Mouse (Mus musculus): ENCODE measurements around the gene Bloc1s5. TPM values are rescaled to one million over a fixed set of nuclear protein-coding genes. Genes with fewer than 3 reads are reported as not detected.
"Not testable (repeated sequence)": the region's sequence is repeated elsewhere in the genome, so short reads cannot be mapped to it uniquely, and the experiment has no call there.

Bloc1s5 gene
- total RNA-seq (2014; rRNA removed), result 12.6 and 13.0 TPM in 2 replicates
- polyA plus RNA-seq (2012; rRNA removed), result 7.2 and 7.8 TPM in 2 replicates

DNA sequence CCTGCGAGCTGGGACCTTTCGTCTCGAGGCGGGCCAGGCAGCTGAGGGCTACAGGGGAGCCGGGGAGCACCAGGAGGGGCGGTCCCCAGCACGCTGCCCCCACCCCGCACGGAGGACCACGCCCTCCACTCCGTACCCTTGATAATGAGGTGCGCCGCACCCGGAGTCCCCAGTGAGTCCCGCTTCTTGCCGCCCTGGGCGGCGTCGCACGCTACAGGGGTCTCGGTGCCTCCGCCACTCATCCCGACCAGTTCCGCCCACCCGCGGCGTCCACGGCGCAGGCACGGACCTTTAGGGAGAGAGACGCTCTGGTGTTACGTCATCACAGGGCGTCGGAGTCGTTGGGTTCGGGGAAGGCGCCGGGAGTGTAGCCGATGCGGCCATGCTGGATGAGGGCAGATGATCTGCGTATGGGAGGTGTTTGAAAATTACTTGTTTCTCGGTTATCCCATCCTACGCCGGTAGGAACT lies at the start of gene Bloc1s5:
Gene Bloc1s5, minus strand, starts transcription at position 310 of the 470 bp plus-strand sequence.
- peak; percentile 83 for DNase-seq (ENCODE audit: extremely low read depth, low read depth, low spot score)
- H3K27ac ChIP-seq (replicated peaks; ENCODE audit: insufficient read depth, low read depth, low read length), result peak within 1 kb of the TSS; percentile 41
- TF ChIP-seq CTCF (IDR thresholded peaks at IDR 0.05; ENCODE audit: low read depth, low read length) (no peak), POLR2A (IDR thresholded peaks at IDR 0.05; ENCODE audit: extremely low read depth, insufficient read depth, low read length) (0 out of 2 replicates have a peak, but pooled peaks have one; percentile 25)
- H3K36me3 ChIP-seq (ENCODE audit: control insufficient read depth, insufficient read depth, low read length), result peaks cover 3% of the 10 kb centered on the region; the same call in 1 of the 2 replicates
- no peaks in the 10 kb centered on the region for H3K27me3 ChIP-seq (ENCODE audit: control insufficient read depth, insufficient read depth, low read length)
- H3K4me3 ChIP-seq (ENCODE audit: insufficient read depth, low read depth, low read length), result peak within 1 kb of the TSS; percentile 81
- peak within 1 kb of the TSS; percentile 65 for H3K9ac ChIP-seq (ENCODE audit: low read depth, low read length)
- H3K4me1 ChIP-seq (ENCODE audit: control insufficient read depth, insufficient read depth, low read length), result peaks cover 11% of the 10 kb centered on the region; the same call in 1 of the 2 replicates
- H3K79me2 ChIP-seq (ENCODE audit: control insufficient read depth, insufficient read depth, low read length), result peaks cover 2% of the 10 kb centered on the region; the same call in 1 of the 2 replicates
- under 1% methylated on average over 42 of the region's 44 CpGs for WGBS

DNA sequence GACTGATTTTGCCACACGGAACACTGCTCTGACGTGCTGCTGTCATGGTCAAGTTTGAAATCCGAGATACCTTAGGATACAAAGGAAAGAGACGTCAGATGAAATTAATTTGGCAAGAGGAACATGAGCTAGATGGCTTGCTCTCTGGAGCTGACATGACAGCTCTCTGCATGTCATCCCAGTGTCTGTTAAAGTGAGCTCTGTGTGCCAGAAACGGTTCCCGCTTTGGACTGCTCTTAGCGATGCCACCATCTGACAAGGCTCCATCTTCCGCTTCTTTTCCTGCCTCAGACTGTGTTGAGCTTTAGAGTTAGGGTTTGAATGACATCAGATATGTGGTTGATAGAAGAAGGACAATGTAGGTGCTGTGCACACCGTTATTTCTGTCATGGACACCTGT lies 37.4 kb upstream of the Bloc1s5 start:
- TF ChIP-seq POLR2A (IDR thresholded peaks at IDR 0.05; ENCODE audit: extremely low read depth, insufficient read depth, low read length), result no peak
- no peak for TF ChIP-seq CTCF (IDR thresholded peaks at IDR 0.05; ENCODE audit: low read depth, low read length)
- no peak overlapping the region for H3K4me3 ChIP-seq (ENCODE audit: insufficient read depth, low read depth, low read length)
- no peak for DNase-seq (ENCODE audit: extremely low read depth, low read depth, low spot score)
- H3K27ac ChIP-seq (replicated peaks; ENCODE audit: insufficient read depth, low read depth, low read length), result no peak overlapping the region
- WGBS, result 85% methylated on average over 9 of the region's 9 CpGs
- no peaks in the 10 kb centered on the region for H3K27me3 ChIP-seq (ENCODE audit: control insufficient read depth, insufficient read depth, low read length)
- H3K9ac ChIP-seq (ENCODE audit: low read depth, low read length), result no peak overlapping the region
- no peaks in the 10 kb centered on the region for H3K36me3 ChIP-seq (ENCODE audit: control insufficient read depth, insufficient read depth, low read length)
- no peaks in the 10 kb centered on the region for H3K79me2 ChIP-seq (ENCODE audit: control insufficient read depth, insufficient read depth, low read length)
- no peaks in the 10 kb centered on the region for H3K4me1 ChIP-seq (ENCODE audit: control insufficient read depth, insufficient read depth, low read length)

DNA sequence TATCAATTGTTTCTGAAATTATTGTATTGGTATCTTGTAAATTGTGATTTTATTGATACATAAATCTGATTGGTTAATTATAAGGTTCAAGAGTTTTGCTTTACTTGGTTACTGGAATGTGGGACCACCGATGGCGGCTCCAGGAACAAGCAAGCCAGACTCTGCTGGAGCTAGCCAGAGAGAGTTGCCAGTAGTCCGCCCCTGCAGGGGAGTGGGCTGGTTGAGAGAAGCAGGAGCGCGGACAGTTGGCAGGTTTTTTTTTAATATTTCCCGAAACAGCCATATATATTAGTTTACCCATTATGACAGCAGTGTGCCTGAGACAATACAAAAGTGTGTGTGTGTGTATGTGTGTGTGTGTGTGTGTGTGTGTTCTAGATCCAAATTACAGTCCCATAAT lies 36.5 kb upstream of the Bloc1s5 start:
- not testable (repeated sequence) for H3K4me3 ChIP-seq (ENCODE audit: insufficient read depth, low read depth, low read length); H3K9ac ChIP-seq (ENCODE audit: low read depth, low read length); H3K27ac ChIP-seq (replicated peaks; ENCODE audit: insufficient read depth, low read depth, low read length); H3K27me3 ChIP-seq (ENCODE audit: control insufficient read depth, insufficient read depth, low read length); H3K4me1 ChIP-seq (ENCODE audit: control insufficient read depth, insufficient read depth, low read length); H3K36me3 ChIP-seq (ENCODE audit: control insufficient read depth, insufficient read depth, low read length); H3K79me2 ChIP-seq (ENCODE audit: control insufficient read depth, insufficient read depth, low read length); DNase-seq (ENCODE audit: extremely low read depth, low read depth, low spot score)
- 93% methylated on average over 6 of the region's 6 CpGs for WGBS

DNA sequence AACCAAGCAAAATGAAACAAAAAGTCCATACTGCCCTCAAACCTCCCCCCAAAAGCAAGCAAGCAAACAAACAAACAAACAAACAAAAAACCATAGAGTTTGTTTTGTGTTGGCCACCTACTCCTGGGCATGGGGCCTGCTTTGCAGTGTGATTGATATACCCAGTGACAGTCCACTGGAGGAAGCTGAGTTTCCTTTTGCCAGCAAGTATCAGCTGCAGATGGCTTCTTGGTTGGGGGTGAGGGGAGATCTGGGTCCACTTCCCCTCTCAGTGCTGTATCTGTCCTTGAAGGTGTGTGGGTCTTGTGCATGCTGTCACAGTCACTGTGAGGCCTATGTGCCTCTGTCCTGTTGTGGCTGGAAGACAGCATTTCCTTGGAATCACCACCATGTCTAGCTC lies 35.1 kb upstream of the Bloc1s5 start:
- H3K4me1 ChIP-seq (ENCODE audit: control insufficient read depth, insufficient read depth, low read length), result no peaks in the 10 kb centered on the region
- no peak for TF ChIP-seq CTCF (IDR thresholded peaks at IDR 0.05; ENCODE audit: low read depth, low read length)
- no peak for TF ChIP-seq POLR2A (IDR thresholded peaks at IDR 0.05; ENCODE audit: extremely low read depth, insufficient read depth, low read length)
- H3K79me2 ChIP-seq (ENCODE audit: control insufficient read depth, insufficient read depth, low read length), result no peaks in the 10 kb centered on the region
- no peak overlapping the region for H3K4me3 ChIP-seq (ENCODE audit: insufficient read depth, low read depth, low read length)
- no peak for DNase-seq (ENCODE audit: extremely low read depth, low read depth, low spot score)
- no peaks in the 10 kb centered on the region for H3K27me3 ChIP-seq (ENCODE audit: control insufficient read depth, insufficient read depth, low read length)
- no peak overlapping the region for H3K27ac ChIP-seq (replicated peaks; ENCODE audit: insufficient read depth, low read depth, low read length)
- H3K36me3 ChIP-seq (ENCODE audit: control insufficient read depth, insufficient read depth, low read length), result no peaks in the 10 kb centered on the region
- no peak overlapping the region for H3K9ac ChIP-seq (ENCODE audit: low read depth, low read length)

DNA sequence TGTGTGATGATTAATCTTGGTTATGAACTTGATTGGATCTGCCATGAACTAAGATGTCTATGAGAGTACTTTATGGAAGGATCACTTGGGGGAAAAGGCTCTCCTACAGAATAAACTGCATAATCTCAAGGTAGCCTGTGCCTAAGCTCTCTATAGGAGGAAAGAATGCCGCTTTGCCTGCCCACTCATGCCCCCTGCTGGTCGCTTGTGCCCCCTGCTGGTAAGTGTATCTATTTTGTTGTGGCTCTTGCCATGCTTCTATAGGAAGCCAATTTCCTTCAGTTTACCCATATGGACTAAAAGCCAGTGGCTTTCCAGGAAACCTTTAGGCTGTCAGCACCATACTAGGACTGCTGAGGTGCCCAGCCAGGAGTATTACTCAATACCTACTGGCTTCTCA lies 33.6 kb upstream of the Bloc1s5 start:
- DNase-seq (ENCODE audit: extremely low read depth, low read depth, low spot score), result peak; percentile 17
- no peak overlapping the region for H3K9ac ChIP-seq (ENCODE audit: low read depth, low read length)
- no peak for TF ChIP-seq POLR2A (IDR thresholded peaks at IDR 0.05; ENCODE audit: extremely low read depth, insufficient read depth, low read length)
- peak; percentile 87 for TF ChIP-seq CTCF (IDR thresholded peaks at IDR 0.05; ENCODE audit: low read depth, low read length)
- 28% methylated on average over 2 of the region's 2 CpGs for WGBS
- no peaks in the 10 kb centered on the region for H3K27me3 ChIP-seq (ENCODE audit: control insufficient read depth, insufficient read depth, low read length)
- H3K79me2 ChIP-seq (ENCODE audit: control insufficient read depth, insufficient read depth, low read length), result no peaks in the 10 kb centered on the region
- no peaks in the 10 kb centered on the region for H3K4me1 ChIP-seq (ENCODE audit: control insufficient read depth, insufficient read depth, low read length)
- H3K4me3 ChIP-seq (ENCODE audit: insufficient read depth, low read depth, low read length), result no peak overlapping the region
- H3K27ac ChIP-seq (replicated peaks; ENCODE audit: insufficient read depth, low read depth, low read length), result no peak overlapping the region
- no peaks in the 10 kb centered on the region for H3K36me3 ChIP-seq (ENCODE audit: control insufficient read depth, insufficient read depth, low read length)

DNA sequence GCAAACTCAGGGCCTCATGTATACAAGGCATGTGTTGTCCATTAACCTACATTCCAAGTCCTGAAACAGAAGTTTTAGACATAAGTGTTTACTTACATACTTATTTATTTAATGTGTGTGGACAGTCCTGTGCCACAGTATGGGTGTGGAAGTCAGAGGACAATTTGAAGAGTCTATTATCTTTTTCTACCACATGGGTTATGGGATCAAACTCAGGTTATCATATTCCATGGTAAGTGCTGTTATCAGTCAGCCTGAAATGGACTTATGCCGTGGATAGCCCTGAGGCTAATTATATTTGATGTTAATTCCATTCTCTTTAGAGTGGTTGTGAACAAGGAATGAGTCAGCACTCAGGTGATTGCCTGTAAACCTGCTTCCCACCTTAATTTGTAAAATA lies 29.8 kb upstream of the Bloc1s5 start:
- no peaks in the 10 kb centered on the region for H3K27me3 ChIP-seq (ENCODE audit: control insufficient read depth, insufficient read depth, low read length)
- H3K27ac ChIP-seq (replicated peaks; ENCODE audit: insufficient read depth, low read depth, low read length), result no peak overlapping the region
- no peaks in the 10 kb centered on the region for H3K79me2 ChIP-seq (ENCODE audit: control insufficient read depth, insufficient read depth, low read length)
- no peaks in the 10 kb centered on the region for H3K36me3 ChIP-seq (ENCODE audit: control insufficient read depth, insufficient read depth, low read length)
- no peak for DNase-seq (ENCODE audit: extremely low read depth, low read depth, low spot score)
- H3K4me1 ChIP-seq (ENCODE audit: control insufficient read depth, insufficient read depth, low read length), result no peaks in the 10 kb centered on the region
- TF ChIP-seq POLR2A (IDR thresholded peaks at IDR 0.05; ENCODE audit: extremely low read depth, insufficient read depth, low read length) (no peak), CTCF (IDR thresholded peaks at IDR 0.05; ENCODE audit: low read depth, low read length) (no peak)
- no peak overlapping the region for H3K4me3 ChIP-seq (ENCODE audit: insufficient read depth, low read depth, low read length)
- WGBS, result 67% methylated on average over 1 of the region's 1 CpGs
- no peak overlapping the region for H3K9ac ChIP-seq (ENCODE audit: low read depth, low read length)
